Mouse (Mus musculus) ES-E14 (cell line): ENCODE results near the gene St8sia1. TPM values are rescaled to one million over a fixed set of nuclear protein-coding genes. Genes with fewer than 3 reads are reported as not detected.

ENCODE experiments used
- DNase-seq: peaks from one replicate; pipeline ENCODE4 v3.0.0-alpha.2; 2013; ENCODE audit warnings: low read depth, low spot score
- H3K27ac ChIP-seq: 2 replicates; pipeline ENCODE4 v1.5.1; 2012; ENCODE audit warnings: low read depth, mild to moderate bottlenecking, low read length, moderate library complexity, mixed read lengths; ENCODE audit not compliant: poor library complexity, insufficient read depth, severe bottlenecking
- H3K36me3 ChIP-seq: 2 replicates; pipeline ENCODE4 v1.6.1; 2012; ENCODE audit warnings: mild to moderate bottlenecking, low read length, moderate library complexity, mixed read lengths; ENCODE audit not compliant: control insufficient read depth, poor library complexity, insufficient read depth, severe bottlenecking
- H3K4me1 ChIP-seq, 2 experiments: fragments of 150-350 bp in 1 of 2; sonication (generic) in 1 of 2; 2 replicates each; pipeline ENCODE4 v1.6.1; 2012; ENCODE audit warnings: low read length in 2 of 2, mild to moderate bottlenecking in 1 of 2, mixed read lengths in 1 of 2; ENCODE audit not compliant: control insufficient read depth in 2 of 2, insufficient read depth in 2 of 2, poor library complexity in 1 of 2
- H3K4me3 ChIP-seq, 2 experiments: fragments of 150-350 bp in 1 of 2; sonication (generic) in 1 of 2; 2 replicates each; pipeline ENCODE4 v1.5.1; 2012; ENCODE audit warnings: low read length in 2 of 2, low read depth in 1 of 2, mild to moderate bottlenecking in 1 of 2, mixed read lengths in 1 of 2; ENCODE audit not compliant: insufficient read depth in 1 of 2, poor library complexity in 1 of 2, severe bottlenecking in 1 of 2
- H3K9ac ChIP-seq: 2 replicates; pipeline ENCODE4 v1.6.1; 2012; ENCODE audit warnings: low read depth, mild to moderate bottlenecking, low read length, mixed read lengths; ENCODE audit not compliant: poor library complexity, insufficient read depth, severe bottlenecking
- H3K9me3 ChIP-seq: fragments of 150-350 bp; sonication (generic); 2 replicates; pipeline ENCODE4 v1.6.1; 2012; ENCODE audit warnings: low read depth, mild to moderate bottlenecking, low read length; ENCODE audit not compliant: control insufficient read depth, insufficient read depth
- CHD2 ChIP-seq: IDR thresholded peaks from 2 replicates; pipeline ENCODE4 v1.6.1; 2014; ENCODE audit warnings: mild to moderate bottlenecking, low read depth, low read length, inconsistent platforms
- HCFC1 ChIP-seq: IDR thresholded peaks from 2 replicates; pipeline ENCODE4 v1.6.1; 2012; ENCODE audit warnings: low read length, inconsistent platforms, borderline replicate concordance; ENCODE audit not compliant: insufficient read depth
- MAFK ChIP-seq: IDR thresholded peaks from 2 replicates; pipeline ENCODE4 v1.6.1; 2014; ENCODE audit warnings: mild to moderate bottlenecking, low read depth, low read length, inconsistent platforms; ENCODE audit not compliant: insufficient read depth
- ZC3H11A ChIP-seq: IDR thresholded peaks from 2 replicates; pipeline ENCODE4 v1.6.1; 2012; ENCODE audit warnings: low read depth, mild to moderate bottlenecking, inconsistent platforms, low read length, borderline replicate concordance
- ZNF384 ChIP-seq: IDR thresholded peaks from 2 replicates; pipeline ENCODE4 v1.6.1; 2012; ENCODE audit warnings: low read depth, low read length, inconsistent platforms
- in situ Hi-C, 2 experiments: fragments of 600-800 bp; cut with MboI; formaldehyde crosslinking; loops; one replicate each; pipeline ENCODE4 v1.15.1; 2025; ENCODE audit warnings: low sequenced_read_pairs in 2 of 2, inconsistent platforms in 1 of 2; ENCODE audit not compliant: unreplicated experiment in 2 of 2
- total RNA-seq: library from RNA; depleted of rRNA; stranded (reverse); fragments of 300-350 nt; gene quantifications from 2 replicates; pipeline ENCODE4 v1.2.3, GENCODE M21; 2012

Gene St8sia1
- total RNA-seq, 1 experiment: 8.2 TPM

DNA sequence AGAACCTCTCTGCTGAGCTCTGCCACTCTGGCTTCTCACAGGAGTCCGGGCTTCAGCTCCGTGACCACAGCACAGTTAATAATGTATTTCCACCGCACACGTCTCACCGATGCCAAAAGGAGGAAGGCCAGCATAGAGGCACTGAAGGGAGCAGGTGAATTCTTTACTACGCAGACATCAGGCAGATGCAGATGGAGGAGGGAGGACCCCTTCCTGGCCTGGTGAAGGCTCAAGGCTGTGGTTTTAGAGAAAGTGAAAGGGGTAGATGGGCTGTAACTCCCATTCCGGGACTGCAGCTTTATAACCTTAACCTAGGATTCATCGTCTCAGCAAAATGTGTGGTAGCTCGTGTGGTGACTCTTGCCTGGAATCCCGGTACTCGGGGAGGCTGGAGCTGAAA, 13.9 kb downstream of the St8sia1 start:
- peaks cover 5 to 7% of the 10 kb centered on the region in 2 experiments; a peak in 3 of 4 replicates for H3K4me1 ChIP-seq
- DNase-seq: no peak
- in situ Hi-C loops: no loop called here

GRCm38 (mm10) chr6:142948955-142949357, 15.3 kb downstream of the St8sia1 start:
- Histone ChIP-seq H3K9ac (no peak overlapping the region), H3K4me3 (no peak overlapping the region), H3K36me3 (no peaks in the 10 kb centered on the region), H3K4me1 (peaks cover 2 to 7% of the 10 kb centered on the region in 2 experiments; a peak in 3 of 4 replicates), H3K27ac (no peak overlapping the region), H3K9me3 (no peaks in the 10 kb centered on the region)
- in situ Hi-C loops: no loop called here
- DNase-seq: no peak
- TF ChIP-seq ZC3H11A: no peak
- TF ChIP-seq HCFC1: no peak
- no peak for TF ChIP-seq ZNF384
- no peak for TF ChIP-seq MAFK
- no peak for TF ChIP-seq CHD2

More for the DNA sequence above, 13.9 kb downstream of the St8sia1 start:
- no peak overlapping the region for H3K27ac ChIP-seq
- H3K4me3 ChIP-seq: no peak overlapping the region
- TF ChIP-seq MAFK (no peak), HCFC1 (no peak), ZC3H11A (no peak), CHD2 (no peak), ZNF384 (no peak)
- no peak overlapping the region for H3K9ac ChIP-seq
- H3K9me3 ChIP-seq: no peaks in the 10 kb centered on the region
- H3K36me3 ChIP-seq: no peaks in the 10 kb centered on the region

DNA sequence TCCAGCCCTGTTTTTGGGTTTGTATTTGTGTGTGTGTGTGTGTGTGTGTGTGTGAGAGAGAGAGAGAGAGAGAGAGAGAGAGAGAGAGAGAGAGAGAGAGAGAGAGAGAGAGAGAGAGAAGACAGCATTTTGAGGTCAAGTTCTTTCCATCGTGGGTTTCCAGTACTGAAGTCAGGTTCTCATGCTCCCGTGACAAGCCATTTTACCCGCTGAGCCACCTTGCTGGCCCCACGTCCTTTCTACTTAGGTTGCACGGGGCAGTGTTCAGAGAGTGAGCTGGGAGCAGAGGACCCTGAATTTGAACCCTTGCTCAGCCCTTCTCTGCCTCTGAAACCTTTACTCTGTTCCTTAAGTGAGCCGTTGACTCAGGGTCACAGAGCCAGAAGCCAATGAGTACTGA, 17.2 kb downstream of the St8sia1 start:
- in situ Hi-C loops: no loop called here
- Histone ChIP-seq H3K9me3 (no peaks in the 10 kb centered on the region), H3K4me1 (peaks cover 2 to 4% of the 10 kb centered on the region in 2 experiments; a peak in 1 of 4 replicates), H3K9ac (no peak overlapping the region), H3K27ac (no peak overlapping the region), H3K4me3 (no peak overlapping the region), H3K36me3 (no peaks in the 10 kb centered on the region)
- DNase-seq: no peak
- no peak for TF ChIP-seq CHD2
- no peak for TF ChIP-seq MAFK

DNA sequence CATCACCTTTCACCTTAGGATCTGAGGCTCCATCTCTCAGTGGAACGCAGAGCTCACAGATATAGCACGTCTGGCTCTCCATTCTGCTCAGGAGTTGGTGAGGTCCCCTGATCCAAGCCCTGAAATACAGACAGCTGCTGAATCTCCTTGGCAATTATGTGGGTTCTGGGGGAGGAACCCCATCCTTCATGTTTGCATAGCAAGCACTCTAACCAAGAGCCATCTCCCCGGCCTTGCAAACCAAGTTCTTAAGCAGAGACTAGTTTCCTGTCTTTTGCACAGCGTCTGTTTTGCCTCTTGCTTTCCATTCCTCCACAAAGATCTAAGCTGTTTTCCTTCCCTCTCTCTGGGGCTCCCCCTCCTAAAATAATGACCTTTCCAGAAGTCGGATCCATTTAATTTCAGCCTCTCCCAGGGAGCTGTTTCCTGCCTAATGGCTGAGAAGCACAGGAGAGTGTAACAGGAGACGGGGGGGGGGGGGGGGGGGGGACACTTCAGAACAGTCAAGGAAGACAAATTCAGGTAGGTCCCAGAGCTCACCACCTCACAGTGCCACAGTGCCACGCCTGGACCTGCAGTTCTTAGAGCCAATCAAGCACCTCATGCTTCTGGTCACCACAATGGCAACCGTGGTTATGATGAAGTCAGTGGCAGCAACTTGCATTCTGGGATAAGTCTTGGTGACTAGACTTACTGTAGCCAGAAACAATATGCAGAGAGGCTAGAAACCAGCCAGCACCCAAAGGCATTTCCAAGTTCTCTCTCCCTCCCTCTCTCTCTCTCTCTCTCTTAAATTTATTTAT, 18.0 kb downstream of the St8sia1 start:
- Histone ChIP-seq H3K4me3 (no peak overlapping the region), H3K27ac (no peak overlapping the region), H3K9me3 (no peaks in the 10 kb centered on the region), H3K36me3 (no peaks in the 10 kb centered on the region), H3K4me1 (peaks cover 0 to 2% of the 10 kb centered on the region in 2 experiments; a peak in 1 of 4 replicates), H3K9ac (no peak overlapping the region)
- in situ Hi-C loops: no loop called here
- TF ChIP-seq ZNF384 (no peak), MAFK (no peak), HCFC1 (no peak), CHD2 (no peak), ZC3H11A (no peak)
- DNase-seq: no peak

GRCm38 (mm10) chr6:142945461-142945860, 18.8 kb downstream of the St8sia1 start:
- no peak overlapping the region for H3K9ac ChIP-seq
- H3K4me3 ChIP-seq: no peak overlapping the region
- no peaks in the 10 kb centered on the region for H3K9me3 ChIP-seq
- in situ Hi-C loops: no loop called here
- TF ChIP-seq ZNF384: no peak
- TF ChIP-seq HCFC1: no peak
- no peak for TF ChIP-seq MAFK
- no peak for TF ChIP-seq CHD2
- TF ChIP-seq ZC3H11A: no peak
- H3K27ac ChIP-seq: no peak overlapping the region
- H3K36me3 ChIP-seq: no peaks in the 10 kb centered on the region
- no peak for DNase-seq
- H3K4me1 ChIP-seq: peaks cover 0 to 2% of the 10 kb centered on the region in 2 experiments; a peak in 1 of 4 replicates
